Mouse (Mus musculus): ENCODE data around the gene Ctr9. TPM values are rescaled to one million over a fixed set of nuclear protein-coding genes. Genes with fewer than 3 reads are reported as not detected.

Ctr9 gene
- polyA plus RNA-seq (2016; fragmentation: Nextera tagmentation; extraction: Ambion mirVana): 86.4 and 87.5 TPM in 2 replicates

DNA sequence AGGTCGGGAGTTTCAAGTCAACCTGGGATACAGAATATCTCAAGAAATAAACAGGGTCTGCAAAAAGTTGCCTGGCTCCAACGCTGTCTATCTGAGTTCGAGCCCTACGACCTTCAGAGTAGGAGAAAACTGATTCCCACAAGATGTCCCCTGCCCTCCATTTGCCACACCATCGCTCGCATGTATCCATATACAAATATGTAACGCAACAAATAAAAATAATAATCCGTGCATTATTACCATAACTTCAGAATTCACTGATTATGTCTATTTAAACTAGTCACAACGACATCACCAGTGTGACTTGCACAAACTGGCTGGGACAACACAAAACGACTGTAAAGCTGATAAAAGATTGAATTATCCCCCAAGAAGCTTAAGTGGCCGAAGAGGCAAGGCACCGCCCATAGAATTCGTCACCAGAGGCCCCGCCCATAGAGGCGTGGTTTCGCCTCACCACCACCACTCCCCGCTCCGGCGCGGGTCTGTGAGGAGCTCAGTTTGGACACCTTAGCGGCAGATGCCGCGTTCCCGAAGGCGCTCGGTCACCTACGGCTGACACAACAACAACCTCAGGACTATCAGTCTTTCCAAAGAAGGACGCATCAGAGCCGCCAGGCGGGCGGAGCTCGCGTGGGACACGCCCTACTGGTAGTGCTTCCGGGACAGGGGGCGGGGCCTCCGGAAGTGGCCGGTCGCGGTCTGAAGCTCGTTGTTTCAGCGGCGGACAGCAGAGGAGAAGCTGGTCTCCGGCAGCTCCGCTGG is at the start of gene Ctr9:
Gene Ctr9 (plus strand): TSS at position 671 of the 765 bp plus-strand sequence.
- WGBS: 8% methylated on average over 45 of the region's 45 CpGs
- peak; percentile 94 for DNase-seq (ENCODE audit: low spot score)
- H3K4me1 ChIP-seq: peaks cover 25% of the 10 kb centered on the region
- no peaks in the 10 kb centered on the region for H3K9me3 ChIP-seq
- peaks cover 35% of the 10 kb centered on the region for H3K36me3 ChIP-seq (replicated peaks)
- H3K27me3 ChIP-seq (replicated peaks; ENCODE audit: low read depth, poor library complexity, severe bottlenecking): no peaks in the 10 kb centered on the region
- peak within 1 kb of the TSS; percentile 94 for H3K27ac ChIP-seq (replicated peaks)
- H3K4me3 ChIP-seq: peak within 1 kb of the TSS; percentile 82

DNA sequence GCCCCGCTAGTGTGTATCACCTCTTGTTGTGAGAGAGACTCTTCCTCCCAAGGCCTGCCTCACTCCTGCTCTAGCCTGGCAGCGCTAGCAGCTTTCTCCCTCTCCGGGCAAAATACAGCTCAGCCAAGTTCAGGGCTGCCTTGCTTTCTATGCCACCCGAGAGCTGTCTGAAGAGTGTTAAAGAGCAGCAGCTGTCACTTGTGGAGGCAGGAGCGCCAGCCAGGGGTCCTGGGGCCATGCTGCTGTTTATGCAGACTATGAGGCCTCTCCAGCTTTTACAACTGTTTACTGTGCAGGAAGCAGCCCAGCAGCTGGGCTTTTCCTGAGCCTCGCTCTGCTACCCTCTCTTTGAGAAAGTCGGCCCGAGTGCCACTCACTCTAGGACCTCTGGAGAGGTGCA is 47.7 kb upstream of the Ctr9 start:
- H3K4me1 ChIP-seq: peaks cover 24% of the 10 kb centered on the region
- H3K27me3 ChIP-seq (replicated peaks; ENCODE audit: low read depth, poor library complexity, severe bottlenecking): no peaks in the 10 kb centered on the region
- no peak for DNase-seq (ENCODE audit: low spot score)
- H3K9me3 ChIP-seq: no peaks in the 10 kb centered on the region
- WGBS: 72% methylated on average over 8 of the region's 8 CpGs
- no peaks in the 10 kb centered on the region for H3K36me3 ChIP-seq (replicated peaks)
- no peak overlapping the region for H3K4me3 ChIP-seq
- 0 out of 2 replicates have a peak overlapping the region, but pooled peaks have one; percentile 40 for H3K27ac ChIP-seq (replicated peaks)

DNA sequence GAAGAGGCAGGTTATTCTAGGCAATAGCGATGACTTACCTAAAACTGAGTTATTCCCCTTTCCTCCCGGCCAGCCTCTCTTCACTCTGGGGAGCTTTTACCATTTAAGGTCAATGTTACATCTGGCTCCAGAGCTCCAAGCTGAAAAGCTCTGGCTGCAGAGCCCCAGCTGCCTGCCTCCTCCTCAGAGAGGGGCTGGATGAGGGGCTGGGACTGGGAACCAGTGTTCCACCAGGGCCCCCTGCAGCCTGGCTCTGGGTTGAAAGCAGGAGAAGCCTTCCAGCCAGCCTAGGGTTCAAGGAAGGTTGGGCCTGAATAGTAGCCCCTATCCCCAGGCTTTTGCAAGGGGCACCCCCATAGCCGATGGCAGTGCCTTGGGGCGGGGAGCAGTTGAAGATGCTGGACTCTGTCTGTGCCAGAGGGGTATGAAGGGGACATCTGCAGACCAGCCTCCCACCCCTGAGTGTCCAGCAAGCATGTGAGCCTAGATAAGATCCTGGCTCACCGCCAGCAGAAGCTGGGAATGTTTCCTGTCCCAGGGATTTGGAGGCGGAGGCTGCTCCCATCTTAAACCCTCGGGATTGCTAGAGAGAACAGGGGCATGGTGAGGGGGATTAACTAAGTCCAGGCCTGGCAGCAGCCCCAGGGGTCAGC is 46.6 kb upstream of the Ctr9 start, which contains the start of gene Mrvi1:
Gene Mrvi1 (minus strand): TSS at position 409 of the 653 bp plus-strand sequence.
- DNase-seq (ENCODE audit: low spot score): no peak
- H3K27ac ChIP-seq (replicated peaks): peak within 1 kb of the TSS; percentile 51
- H3K9me3 ChIP-seq: no peaks in the 10 kb centered on the region
- H3K27me3 ChIP-seq (replicated peaks; ENCODE audit: low read depth, poor library complexity, severe bottlenecking): no peaks in the 10 kb centered on the region
- peaks cover 24% of the 10 kb centered on the region for H3K4me1 ChIP-seq
- no peak within 1 kb of the TSS for H3K4me3 ChIP-seq
- 60% methylated on average over 7 of the region's 7 CpGs for WGBS
- no peaks in the 10 kb centered on the region for H3K36me3 ChIP-seq (replicated peaks)

DNA sequence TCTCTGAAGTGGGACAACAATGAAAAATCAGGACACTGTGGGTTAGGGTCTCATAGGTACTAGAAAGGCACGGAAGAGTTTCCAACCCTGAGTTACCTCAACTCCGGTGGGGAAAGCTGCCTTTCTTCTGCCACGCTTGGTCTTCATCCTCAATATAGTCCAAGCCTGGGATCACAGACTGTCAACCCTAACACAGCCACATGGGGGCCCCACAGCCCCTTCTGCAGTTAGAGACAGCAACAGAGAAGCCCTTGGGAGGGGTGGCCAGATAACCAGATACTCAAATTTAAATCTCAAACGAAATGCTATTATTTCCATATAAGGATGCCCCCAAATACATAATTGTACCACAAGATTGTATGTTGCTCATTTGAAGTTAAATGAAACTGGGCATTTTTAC is 46.0 kb upstream of the Ctr9 start:
- H3K27ac ChIP-seq (replicated peaks): 0 out of 2 replicates have a peak overlapping the region, but pooled peaks have one; percentile 51
- 69% methylated on average over 4 of the region's 4 CpGs for WGBS
- H3K27me3 ChIP-seq (replicated peaks; ENCODE audit: low read depth, poor library complexity, severe bottlenecking): no peaks in the 10 kb centered on the region
- DNase-seq (ENCODE audit: low spot score): no peak
- H3K4me1 ChIP-seq: peaks cover 24% of the 10 kb centered on the region
- H3K9me3 ChIP-seq: no peaks in the 10 kb centered on the region
- no peak overlapping the region for H3K4me3 ChIP-seq
- H3K36me3 ChIP-seq (replicated peaks): no peaks in the 10 kb centered on the region

DNA sequence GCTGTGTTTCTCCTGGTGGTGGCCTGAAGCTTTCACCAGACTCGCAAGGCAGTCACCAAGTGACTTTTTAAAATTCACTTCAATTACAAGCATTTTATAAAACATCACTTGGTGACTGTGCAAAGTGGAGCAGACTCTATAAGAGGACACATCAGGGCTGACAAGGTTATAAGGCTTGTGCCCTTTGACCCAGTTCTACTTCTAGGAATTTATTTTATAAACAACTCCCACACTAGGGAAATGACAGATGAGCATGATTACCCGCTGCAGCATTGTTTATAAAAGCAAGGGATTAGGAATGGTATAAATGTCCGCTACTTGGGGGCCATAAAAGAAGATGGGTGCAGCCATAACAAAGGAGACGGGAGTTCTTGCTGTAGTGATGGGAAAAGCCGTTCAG is 45.1 kb upstream of the Ctr9 start:
- Histone ChIP-seq H3K4me3 (no peak overlapping the region), H3K4me1 (peaks cover 24% of the 10 kb centered on the region), H3K36me3 (replicated peaks) (no peaks in the 10 kb centered on the region), H3K9me3 (no peaks in the 10 kb centered on the region), H3K27ac (replicated peaks) (no peak overlapping the region), H3K27me3 (replicated peaks; ENCODE audit: low read depth, poor library complexity, severe bottlenecking) (no peaks in the 10 kb centered on the region)
- WGBS: 68% methylated on average over 5 of the region's 5 CpGs
- DNase-seq (ENCODE audit: low spot score): no peak

- Histone ChIP-seq H3K4me3 (no peak overlapping the region), H3K9me3 (no peaks in the 10 kb centered on the region), H3K27ac (replicated peaks) (no peak overlapping the region), H3K36me3 (replicated peaks) (no peaks in the 10 kb centered on the region), H3K4me1 (peaks cover 29% of the 10 kb centered on the region), H3K27me3 (replicated peaks; ENCODE audit: low read depth, poor library complexity, severe bottlenecking) (no peaks in the 10 kb centered on the region)
- 67% methylated on average over 7 of the region's 7 CpGs for WGBS
- DNase-seq (ENCODE audit: low spot score): no peak
These were observed 43.0 kb upstream of the Ctr9 start for GRCm38 (mm10) chr7:110985581-110986265.

GRCm38 (mm10) chr7:110988081-110988480 is 40.7 kb upstream of the Ctr9 start:
- Histone ChIP-seq H3K4me1 (peaks cover 28% of the 10 kb centered on the region), H3K36me3 (replicated peaks) (no peaks in the 10 kb centered on the region), H3K4me3 (no peak overlapping the region), H3K27ac (replicated peaks) (no peak overlapping the region), H3K27me3 (replicated peaks; ENCODE audit: low read depth, poor library complexity, severe bottlenecking) (no peaks in the 10 kb centered on the region), H3K9me3 (no peaks in the 10 kb centered on the region)
- no peak for DNase-seq (ENCODE audit: low spot score)
- 91% methylated on average over 3 of the region's 3 CpGs for WGBS

DNA sequence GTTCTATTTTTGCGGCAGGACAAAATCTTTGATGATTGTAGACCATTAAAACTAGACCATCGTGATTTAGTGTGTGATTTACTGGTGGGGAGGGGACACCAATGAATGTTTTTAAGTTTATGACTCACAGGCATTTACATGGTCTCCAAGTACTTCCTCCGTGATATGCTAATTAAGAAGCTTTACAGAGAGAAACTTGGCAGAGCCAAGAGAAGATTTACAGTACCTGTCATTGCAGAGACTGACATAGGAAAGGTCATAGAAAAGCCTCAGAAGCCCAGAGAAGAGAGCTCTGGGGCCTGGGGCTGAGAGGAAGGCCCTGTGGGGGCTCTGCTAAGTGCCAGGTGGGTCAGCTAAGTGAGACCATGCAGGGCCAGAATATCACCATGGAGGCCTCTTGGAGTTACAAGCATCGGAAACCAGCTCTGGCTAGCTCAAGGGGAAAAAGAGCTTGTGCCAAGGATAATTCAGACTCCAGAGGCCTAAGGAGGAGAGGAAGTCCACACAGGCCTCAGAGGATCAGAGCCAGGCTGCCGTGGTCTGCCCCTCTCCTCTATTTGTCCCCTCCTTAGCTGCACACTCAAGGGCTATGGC is 39.4 kb upstream of the Ctr9 start:
- H3K9me3 ChIP-seq: no peaks in the 10 kb centered on the region
- DNase-seq (ENCODE audit: low spot score): no peak
- H3K27me3 ChIP-seq (replicated peaks; ENCODE audit: low read depth, poor library complexity, severe bottlenecking): no peaks in the 10 kb centered on the region
- H3K4me3 ChIP-seq: no peak overlapping the region
- 87% methylated on average over 5 of the region's 5 CpGs for WGBS
- no peaks in the 10 kb centered on the region for H3K36me3 ChIP-seq (replicated peaks)
- peaks cover 23% of the 10 kb centered on the region for H3K4me1 ChIP-seq
- no peak overlapping the region for H3K27ac ChIP-seq (replicated peaks)

- H3K36me3 ChIP-seq (replicated peaks): no peaks in the 10 kb centered on the region
- DNase-seq (ENCODE audit: low spot score): no peak
- no peak overlapping the region for H3K4me3 ChIP-seq
- no peak overlapping the region for H3K27ac ChIP-seq (replicated peaks)
- no peaks in the 10 kb centered on the region for H3K27me3 ChIP-seq (replicated peaks; ENCODE audit: low read depth, poor library complexity, severe bottlenecking)
- H3K4me1 ChIP-seq: peaks cover 23% of the 10 kb centered on the region
- WGBS: 56% methylated on average over 5 of the region's 5 CpGs
- H3K9me3 ChIP-seq: no peaks in the 10 kb centered on the region
These were observed 38.2 kb upstream of the Ctr9 start for GRCm38 (mm10) chr7:110990356-110991220.

- no peaks in the 10 kb centered on the region for H3K36me3 ChIP-seq (replicated peaks)
- no peaks in the 10 kb centered on the region for H3K27me3 ChIP-seq (replicated peaks; ENCODE audit: low read depth, poor library complexity, severe bottlenecking)
- DNase-seq (ENCODE audit: low spot score): no peak
- peaks cover 20% of the 10 kb centered on the region for H3K4me1 ChIP-seq
- H3K4me3 ChIP-seq: no peak overlapping the region
- no peak overlapping the region for H3K27ac ChIP-seq (replicated peaks)
- no peaks in the 10 kb centered on the region for H3K9me3 ChIP-seq
- 39% methylated on average over 4 of the region's 4 CpGs for WGBS
These were observed 37.6 kb upstream of the Ctr9 start for GRCm38 (mm10) chr7:110991221-110991494.

DNA sequence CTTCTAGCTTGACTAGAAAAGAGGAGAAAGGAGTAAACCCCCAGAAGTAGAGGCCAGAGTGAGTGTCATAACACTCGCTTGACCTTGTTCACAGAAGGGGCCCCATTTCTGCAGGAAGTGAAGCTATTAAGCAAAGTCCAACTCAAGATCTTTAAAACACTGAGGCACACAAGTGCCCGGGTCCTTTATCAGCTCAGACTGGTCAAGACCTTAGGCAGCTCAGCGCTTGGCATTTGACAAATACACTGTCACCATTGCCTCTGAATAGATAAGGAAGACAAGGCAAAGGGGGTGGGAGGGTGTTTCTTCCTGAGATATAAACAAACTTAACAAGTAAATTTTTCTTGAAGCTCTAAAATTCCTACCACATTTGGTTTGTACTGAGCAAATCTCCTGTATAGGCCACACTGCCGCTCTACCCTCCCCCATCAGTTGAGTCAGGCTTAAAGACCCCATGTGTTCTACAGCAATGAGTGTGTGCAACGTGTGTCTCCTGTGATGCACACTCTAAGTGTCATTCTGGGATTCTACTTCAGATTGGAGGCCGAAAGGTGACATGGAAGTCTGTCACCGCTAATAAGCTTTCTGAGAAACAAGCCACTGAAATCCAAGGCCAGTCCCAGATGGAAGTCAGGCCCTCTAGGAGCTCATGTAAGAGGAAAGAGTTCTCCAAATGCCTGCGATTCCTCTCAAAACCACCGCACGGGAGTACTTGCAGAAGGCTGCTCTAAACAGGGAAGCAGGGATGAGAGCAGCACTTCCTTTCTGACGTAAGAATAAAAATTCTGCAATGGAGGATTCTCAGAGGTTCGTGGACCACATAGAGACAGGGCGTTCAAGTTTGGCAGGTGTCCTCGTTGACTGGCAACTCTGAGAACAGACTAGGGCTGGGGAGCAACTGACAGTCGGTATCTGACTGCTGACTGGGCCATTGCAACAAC is 29.6 kb upstream of the Ctr9 start:
- no peaks in the 10 kb centered on the region for H3K36me3 ChIP-seq (replicated peaks)
- no peaks in the 10 kb centered on the region for H3K9me3 ChIP-seq
- no peak overlapping the region for H3K4me3 ChIP-seq
- 86% methylated on average over 15 of the region's 15 CpGs for WGBS
- H3K4me1 ChIP-seq: no peaks in the 10 kb centered on the region
- H3K27ac ChIP-seq (replicated peaks): no peak overlapping the region
- DNase-seq (ENCODE audit: low spot score): no peak
- no peaks in the 10 kb centered on the region for H3K27me3 ChIP-seq (replicated peaks; ENCODE audit: low read depth, poor library complexity, severe bottlenecking)
